Mouse (Mus musculus) liver, embryonic 14.5 days (tissue): ENCODE measurements around the gene Txndc17.

Experiments
- CTCF ChIP-seq: IDR thresholded peaks from 2 replicates; pipeline ENCODE4 v1.5.1; 2016; ENCODE audit warnings: antibody characterized with exemption, low read depth, control low read depth
- EP300 ChIP-seq: IDR thresholded peaks from 2 replicates; pipeline ENCODE4 v1.6.1; 2016; ENCODE audit warnings: antibody characterized with exemption, low read depth

GRCm38 (mm10) chr11:72245196-72245753, 37.9 kb downstream of the Txndc17 start:
- TF ChIP-seq CTCF = no peak
- TF ChIP-seq EP300 = no peak
